Mouse (Mus musculus): ENCODE measurements around the gene Rnf214. TPM values are rescaled to one million over a fixed set of nuclear protein-coding genes. Genes with fewer than 3 reads are reported as not detected.

Rnf214 gene
- total and polyA plus RNA-seq, 2 experiments from 2014 or later, result 62.9 to 73.5 TPM

GRCm38 (mm10) chr9:45915659-45916058 is 8.9 kb upstream of the Rnf214 start:
- Histone ChIP-seq H3K4me2 (ENCODE audit: low read depth) (no peak overlapping the region), H3K9ac (no peak overlapping the region), H3K27me3 (ENCODE audit: insufficient read depth, low read length) (no peaks in the 10 kb centered on the region), H3K36me3 (ENCODE audit: insufficient read depth) (peaks cover 91% of the 10 kb centered on the region), H3K9me3 (ENCODE audit: low read length) (no peaks in the 10 kb centered on the region), H3K4me1 (ENCODE audit: insufficient read depth) (no peaks in the 10 kb centered on the region), H3K27ac (ENCODE audit: low read depth, low read length) (no peak overlapping the region), H3K4me3 (ENCODE audit: low read depth, low read length) (no peak overlapping the region)
- ATAC-seq (no peak), DNase-seq (no peak)
- TF ChIP-seq CTCF (IDR thresholded peaks at IDR 0.05; ENCODE audit: low read depth), result no peak
- WGBS, result 85% methylated on average over 2 of the region's 2 CpGs

- TF ChIP-seq CTCF (IDR thresholded peaks at IDR 0.05; ENCODE audit: low read depth), result peak; percentile 65
- Histone ChIP-seq H3K9ac (no peak overlapping the region), H3K27ac (ENCODE audit: low read depth, low read length) (no peak overlapping the region), H3K9me3 (ENCODE audit: low read length) (no peaks in the 10 kb centered on the region), H3K4me3 (ENCODE audit: low read depth, low read length) (no peak overlapping the region), H3K4me2 (ENCODE audit: low read depth) (no peak overlapping the region), H3K27me3 (ENCODE audit: insufficient read depth, low read length) (no peaks in the 10 kb centered on the region), H3K36me3 (ENCODE audit: insufficient read depth) (peaks cover 72% of the 10 kb centered on the region), H3K4me1 (ENCODE audit: insufficient read depth) (no peaks in the 10 kb centered on the region; the same call in 1 of the 2 replicates)
- 87% methylated on average over 1 of the region's 1 CpGs for WGBS
- DNase-seq (peak; percentile 29), ATAC-seq (no peak)
Measured at GRCm38 (mm10) chr9:45911673-45912072, 5.0 kb upstream of the Rnf214 start.

DNA sequence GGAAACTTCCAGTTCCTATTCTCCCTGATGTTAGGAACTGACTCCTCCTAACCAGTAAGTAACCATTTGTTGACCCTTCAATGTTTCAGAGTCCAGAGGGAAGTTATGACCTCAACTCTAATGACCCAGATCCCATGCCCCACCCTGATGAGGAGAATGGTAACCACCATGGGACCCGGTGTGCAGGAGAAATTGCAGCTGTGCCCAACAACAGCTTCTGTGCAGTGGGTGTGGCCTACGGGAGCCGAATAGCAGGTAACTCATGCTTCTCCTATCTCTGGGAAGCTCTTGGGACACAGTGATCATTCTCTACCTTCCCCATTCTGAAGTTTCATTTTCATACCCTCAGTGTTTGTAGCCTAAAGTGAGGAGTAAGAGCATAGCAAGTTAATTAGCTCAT is 4.3 kb upstream of the Rnf214 start:
- 91% methylated on average over 3 of the region's 3 CpGs for WGBS
- Histone ChIP-seq H3K4me2 (ENCODE audit: low read depth) (no peak overlapping the region), H3K4me1 (ENCODE audit: insufficient read depth) (no peaks in the 10 kb centered on the region; the same call in 1 of the 2 replicates), H3K27ac (ENCODE audit: low read depth, low read length) (no peak overlapping the region), H3K9me3 (ENCODE audit: low read length) (no peaks in the 10 kb centered on the region), H3K9ac (no peak overlapping the region), H3K4me3 (ENCODE audit: low read depth, low read length) (no peak overlapping the region), H3K27me3 (ENCODE audit: insufficient read depth, low read length) (no peaks in the 10 kb centered on the region), H3K36me3 (ENCODE audit: insufficient read depth) (peaks cover 66% of the 10 kb centered on the region)
- no peak for ATAC-seq
- no peak for TF ChIP-seq CTCF (IDR thresholded peaks at IDR 0.05; ENCODE audit: low read depth)
- no peak for DNase-seq

DNA sequence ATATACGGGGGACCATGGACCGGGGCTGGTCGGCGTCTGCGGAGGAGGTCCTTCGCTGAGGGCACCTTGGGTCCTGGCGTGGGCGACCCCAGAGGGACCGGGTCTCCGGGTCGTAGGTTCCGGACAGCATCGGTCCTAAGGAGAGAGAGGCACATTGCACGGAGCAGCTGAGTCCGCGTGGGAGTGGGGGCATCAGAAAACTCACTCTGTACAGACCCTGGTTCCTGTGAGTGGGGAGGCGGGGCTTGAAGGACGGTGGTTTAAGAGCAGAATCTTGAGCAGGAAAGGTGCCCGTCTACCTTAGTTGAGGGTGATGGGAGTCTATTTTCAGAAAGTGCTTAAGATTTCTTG is 342 bp upstream of the Rnf214 start:
- H3K36me3 ChIP-seq (ENCODE audit: insufficient read depth), result peaks cover 39% of the 10 kb centered on the region
- DNase-seq (no peak), ATAC-seq (no peak; the same call in 1 of the 2 replicates)
- H3K27me3 ChIP-seq (ENCODE audit: insufficient read depth, low read length), result no peaks in the 10 kb centered on the region
- WGBS, result 1% methylated on average over 19 of the region's 19 CpGs
- H3K4me1 ChIP-seq (ENCODE audit: insufficient read depth), result peaks cover 9% of the 10 kb centered on the region; the same call in 1 of the 2 replicates
- peak overlapping the region; percentile 82 for H3K4me2 ChIP-seq (ENCODE audit: low read depth)
- no peak for TF ChIP-seq CTCF (IDR thresholded peaks at IDR 0.05; ENCODE audit: low read depth)
- H3K4me3 ChIP-seq (ENCODE audit: low read depth, low read length), result peak overlapping the region; percentile 99
- H3K9ac ChIP-seq, result peak overlapping the region; percentile 97
- H3K27ac ChIP-seq (ENCODE audit: low read depth, low read length), result peak overlapping the region; percentile 95
- no peaks in the 10 kb centered on the region for H3K9me3 ChIP-seq (ENCODE audit: low read length)

DNA sequence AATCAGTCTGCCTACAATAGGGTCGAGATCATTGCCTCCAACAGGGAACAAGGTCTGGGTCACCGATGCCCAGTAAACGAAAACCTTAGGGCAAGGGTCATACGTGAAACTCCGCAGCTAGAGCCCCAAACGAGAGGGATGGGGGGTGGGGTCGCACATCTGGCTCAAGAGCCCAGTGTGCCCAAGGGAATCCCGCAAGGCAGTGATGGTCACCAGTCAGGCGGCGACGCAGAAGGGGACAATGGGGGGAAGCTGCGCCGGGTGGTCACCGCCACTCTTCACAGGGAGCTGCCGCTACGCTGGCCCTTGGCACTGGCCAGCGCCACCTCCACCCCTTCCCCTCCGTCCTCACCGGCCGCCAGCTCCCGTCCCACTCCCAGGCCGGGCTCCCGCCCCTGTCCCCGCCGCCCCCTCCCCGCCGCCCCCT is 887 bp downstream of the Rnf214 start:
- H3K4me1 ChIP-seq (ENCODE audit: insufficient read depth), result peaks cover 9% of the 10 kb centered on the region; the same call in 1 of the 2 replicates
- peaks cover 27% of the 10 kb centered on the region for H3K36me3 ChIP-seq (ENCODE audit: insufficient read depth)
- H3K4me2 ChIP-seq (ENCODE audit: low read depth), result peak overlapping the region; percentile 82
- no peak for TF ChIP-seq CTCF (IDR thresholded peaks at IDR 0.05; ENCODE audit: low read depth)
- H3K9ac ChIP-seq, result peak overlapping the region; percentile 97
- H3K27ac ChIP-seq (ENCODE audit: low read depth, low read length), result peak overlapping the region; percentile 95
- H3K27me3 ChIP-seq (ENCODE audit: insufficient read depth, low read length), result no peaks in the 10 kb centered on the region
- H3K4me3 ChIP-seq (ENCODE audit: low read depth, low read length), result peak overlapping the region; percentile 99
- no peaks in the 10 kb centered on the region for H3K9me3 ChIP-seq (ENCODE audit: low read length)
- ATAC-seq (peak; percentile 25), DNase-seq (peak; percentile 18)
- WGBS, result 0% methylated on average over 22 of the region's 27 CpGs

DNA sequence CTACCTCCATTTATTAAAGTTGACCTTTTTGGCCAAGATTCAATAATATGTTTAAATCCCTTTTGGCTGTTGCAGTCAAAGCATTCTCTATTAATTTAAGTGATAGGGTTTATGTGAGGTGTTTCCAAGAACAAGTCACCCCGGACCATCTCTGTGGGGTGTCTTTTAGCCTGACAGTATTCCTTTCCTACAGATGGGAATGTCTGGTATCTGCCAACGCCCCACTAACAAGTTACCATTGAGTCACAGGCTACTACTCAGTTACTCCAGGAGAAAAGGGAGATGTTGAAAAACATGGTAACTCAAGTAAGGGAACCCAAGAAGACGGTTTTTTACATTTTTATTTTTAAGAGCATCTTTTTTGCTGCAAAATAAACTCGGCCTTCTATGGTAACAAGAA is 1.5 kb downstream of the Rnf214 start:
- H3K4me3 ChIP-seq (ENCODE audit: low read depth, low read length), result peak overlapping the region; percentile 99
- 54% methylated on average over 4 of the region's 4 CpGs for WGBS
- H3K4me1 ChIP-seq (ENCODE audit: insufficient read depth), result peaks cover 9% of the 10 kb centered on the region; the same call in 1 of the 2 replicates
- no peaks in the 10 kb centered on the region for H3K27me3 ChIP-seq (ENCODE audit: insufficient read depth, low read length)
- peaks cover 21% of the 10 kb centered on the region for H3K36me3 ChIP-seq (ENCODE audit: insufficient read depth)
- no peak for DNase-seq
- no peak for ATAC-seq
- peak overlapping the region; percentile 97; the same call in 1 of the 2 replicates for H3K9ac ChIP-seq
- H3K9me3 ChIP-seq (ENCODE audit: low read length), result no peaks in the 10 kb centered on the region
- H3K4me2 ChIP-seq (ENCODE audit: low read depth), result peak overlapping the region; percentile 82
- TF ChIP-seq CTCF (IDR thresholded peaks at IDR 0.05; ENCODE audit: low read depth), result no peak
- peak overlapping the region; percentile 95 for H3K27ac ChIP-seq (ENCODE audit: low read depth, low read length)

GRCm38 (mm10) chr9:45893681-45894080 is 13.0 kb downstream of the Rnf214 start:
- no peaks in the 10 kb centered on the region for H3K4me1 ChIP-seq (ENCODE audit: insufficient read depth)
- H3K27ac ChIP-seq (ENCODE audit: low read depth, low read length), result no peak overlapping the region
- no peak for TF ChIP-seq CTCF (IDR thresholded peaks at IDR 0.05; ENCODE audit: low read depth)
- DNase-seq (no peak), ATAC-seq (no peak)
- H3K9me3 ChIP-seq (ENCODE audit: low read length), result no peaks in the 10 kb centered on the region
- no peaks in the 10 kb centered on the region for H3K27me3 ChIP-seq (ENCODE audit: insufficient read depth, low read length)
- H3K4me2 ChIP-seq (ENCODE audit: low read depth), result no peak overlapping the region
- no peak overlapping the region for H3K4me3 ChIP-seq (ENCODE audit: low read depth, low read length)
- peaks cover 76% of the 10 kb centered on the region for H3K36me3 ChIP-seq (ENCODE audit: insufficient read depth)
- no peak overlapping the region for H3K9ac ChIP-seq

All from forebrain, postnatal 0 days (tissue).